Mouse (Mus musculus) kidney, adult 18-20 months (tissue): ENCODE data around the gene Dst.

Experiments used
- DNase-seq: peaks from one replicate; pipeline ENCODE4 v3.0.0; 2021

Dst gene

DNA sequence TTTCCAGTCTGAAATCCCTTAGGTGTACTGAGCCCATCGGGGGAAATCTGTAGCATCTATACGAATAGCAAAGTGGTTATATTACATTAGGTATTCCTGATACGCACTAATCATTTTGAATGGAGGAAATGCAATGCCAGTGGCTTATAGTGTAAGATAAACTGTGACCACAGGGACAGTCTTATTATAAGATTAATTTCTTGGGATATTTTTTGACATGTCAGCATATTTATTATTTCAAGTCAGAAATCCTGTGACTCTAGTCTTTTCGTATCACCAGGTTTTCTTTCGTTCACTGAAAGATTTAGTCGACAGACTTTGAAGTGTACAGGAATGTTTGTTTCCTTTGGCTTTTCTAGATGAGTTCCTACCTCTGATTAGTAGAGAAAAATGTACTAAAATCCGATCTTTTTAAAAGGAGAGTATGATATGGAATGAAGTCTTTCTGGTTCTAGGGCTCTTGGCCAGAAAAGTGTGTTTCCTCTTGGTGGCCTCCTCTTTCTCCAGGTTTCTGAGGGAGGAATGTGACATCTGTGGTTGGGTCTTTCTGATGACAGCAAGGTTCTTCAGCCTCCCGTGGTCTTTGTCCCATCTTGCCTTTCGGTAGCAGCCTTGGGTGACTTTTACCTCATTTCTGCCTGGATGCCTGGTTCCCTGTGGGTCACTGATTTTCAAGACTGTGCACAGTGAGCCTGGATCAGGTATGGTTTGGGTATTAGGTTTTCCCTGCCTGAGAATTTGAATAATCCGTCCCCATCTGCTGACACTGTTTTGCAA lies 161.7 kb downstream of the Dst start:
- DNase-seq = no peak

DNA sequence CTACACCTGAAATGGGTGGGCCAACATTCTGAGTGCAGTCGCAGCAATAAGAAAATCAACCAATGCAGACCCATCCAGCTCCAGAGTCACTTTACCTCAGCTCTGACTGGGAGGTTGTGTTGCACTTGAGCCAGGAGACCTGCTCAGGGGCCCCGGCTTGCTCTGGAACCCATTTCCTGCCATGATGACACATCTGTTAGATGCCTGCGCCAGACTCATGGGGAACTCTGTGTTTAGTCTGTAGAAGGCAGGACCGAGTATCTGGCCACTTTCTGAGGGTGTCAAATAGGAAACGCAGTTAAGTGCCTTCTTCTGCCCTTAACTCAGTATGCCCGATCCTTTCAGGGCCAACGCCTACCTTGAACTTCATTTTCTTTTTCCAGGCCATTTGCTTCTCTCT lies 162.4 kb downstream of the Dst start:
- no peak for DNase-seq

DNA sequence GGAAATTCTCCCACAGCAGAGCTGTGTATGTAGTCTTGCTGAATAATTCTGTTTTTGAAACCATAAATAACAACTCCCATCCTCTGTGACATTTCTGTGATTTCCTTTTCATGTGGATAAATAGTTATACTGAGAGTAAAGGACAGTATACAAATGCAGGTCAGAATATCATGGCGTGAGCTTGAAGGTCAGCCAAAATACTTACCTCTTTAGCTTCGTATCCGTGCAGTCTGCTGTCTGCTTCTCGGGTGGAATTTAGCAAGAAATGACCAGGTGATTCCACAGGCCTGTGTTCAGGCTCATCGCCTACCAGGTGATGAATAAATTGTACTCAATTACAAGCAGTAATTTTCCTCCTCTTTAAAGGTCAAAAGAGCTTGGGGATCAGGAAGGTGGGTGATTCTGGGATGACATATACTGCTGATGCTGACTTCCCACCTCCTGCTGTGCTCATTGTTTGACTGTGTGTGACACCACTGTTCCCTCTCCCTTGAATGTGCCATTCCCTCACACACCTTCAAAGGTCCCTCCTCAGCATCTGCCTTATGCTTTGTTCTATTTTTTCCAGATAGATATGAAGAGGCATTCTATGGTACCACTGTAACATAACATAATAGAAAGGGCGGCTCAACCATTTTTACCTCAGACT lies 163.1 kb downstream of the Dst start:
- no peak for DNase-seq

DNA sequence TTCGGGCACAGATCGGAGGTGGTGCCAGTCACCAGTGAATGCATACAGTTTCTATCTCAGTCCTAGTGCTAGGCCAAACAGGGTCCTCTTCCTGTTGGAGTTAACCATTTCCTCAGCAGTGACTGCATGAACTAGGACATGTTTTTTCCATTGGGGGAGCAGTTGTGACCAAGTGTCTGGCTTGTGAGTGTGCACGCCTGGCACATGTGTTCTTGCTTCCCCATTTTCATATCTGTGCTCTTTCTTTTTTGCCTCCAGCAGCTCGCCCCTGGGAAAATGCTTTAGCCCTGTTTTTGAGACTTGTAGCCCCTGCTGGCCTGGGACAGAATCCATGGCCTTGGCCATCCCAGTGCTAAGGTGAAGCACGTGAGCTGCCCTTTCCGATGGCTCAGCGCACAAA lies 164.2 kb downstream of the Dst start:
- DNase-seq = no peak

DNA sequence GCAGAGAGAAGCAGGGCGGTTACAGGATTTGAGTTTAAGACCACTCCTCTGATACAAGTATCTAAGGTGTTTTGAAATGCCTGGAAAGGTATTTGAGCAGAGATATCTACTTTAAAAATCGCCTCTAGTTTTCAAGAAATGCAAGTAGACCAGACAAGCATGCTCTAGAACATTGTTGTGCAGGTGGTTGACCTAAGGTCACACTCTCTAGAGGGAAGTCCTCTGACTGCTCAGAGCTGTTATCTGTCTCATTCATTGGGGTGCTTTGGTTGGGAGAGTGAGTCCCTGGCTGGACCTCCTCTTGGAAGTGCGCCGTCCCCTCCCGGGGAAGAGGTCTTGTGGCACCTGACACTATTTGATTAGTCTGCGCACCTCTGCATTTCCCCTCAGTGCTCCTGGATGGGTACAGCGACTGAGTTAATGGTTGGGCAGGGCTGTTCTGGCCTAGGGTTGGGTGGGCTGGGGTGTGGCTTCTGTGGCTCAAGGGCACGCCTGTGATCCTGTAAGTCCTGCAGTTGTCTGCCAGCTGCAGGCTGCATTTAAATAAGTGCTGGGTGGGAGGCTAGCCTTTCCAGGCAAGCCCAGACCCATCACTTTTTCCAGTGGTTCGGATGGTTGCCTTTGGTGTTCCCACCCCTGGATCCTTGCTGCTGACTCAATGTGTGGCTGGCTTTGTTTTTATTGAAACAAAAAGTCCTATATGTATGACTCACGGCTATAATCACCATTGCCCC lies 165.6 kb downstream of the Dst start:
- no peak for DNase-seq

DNA sequence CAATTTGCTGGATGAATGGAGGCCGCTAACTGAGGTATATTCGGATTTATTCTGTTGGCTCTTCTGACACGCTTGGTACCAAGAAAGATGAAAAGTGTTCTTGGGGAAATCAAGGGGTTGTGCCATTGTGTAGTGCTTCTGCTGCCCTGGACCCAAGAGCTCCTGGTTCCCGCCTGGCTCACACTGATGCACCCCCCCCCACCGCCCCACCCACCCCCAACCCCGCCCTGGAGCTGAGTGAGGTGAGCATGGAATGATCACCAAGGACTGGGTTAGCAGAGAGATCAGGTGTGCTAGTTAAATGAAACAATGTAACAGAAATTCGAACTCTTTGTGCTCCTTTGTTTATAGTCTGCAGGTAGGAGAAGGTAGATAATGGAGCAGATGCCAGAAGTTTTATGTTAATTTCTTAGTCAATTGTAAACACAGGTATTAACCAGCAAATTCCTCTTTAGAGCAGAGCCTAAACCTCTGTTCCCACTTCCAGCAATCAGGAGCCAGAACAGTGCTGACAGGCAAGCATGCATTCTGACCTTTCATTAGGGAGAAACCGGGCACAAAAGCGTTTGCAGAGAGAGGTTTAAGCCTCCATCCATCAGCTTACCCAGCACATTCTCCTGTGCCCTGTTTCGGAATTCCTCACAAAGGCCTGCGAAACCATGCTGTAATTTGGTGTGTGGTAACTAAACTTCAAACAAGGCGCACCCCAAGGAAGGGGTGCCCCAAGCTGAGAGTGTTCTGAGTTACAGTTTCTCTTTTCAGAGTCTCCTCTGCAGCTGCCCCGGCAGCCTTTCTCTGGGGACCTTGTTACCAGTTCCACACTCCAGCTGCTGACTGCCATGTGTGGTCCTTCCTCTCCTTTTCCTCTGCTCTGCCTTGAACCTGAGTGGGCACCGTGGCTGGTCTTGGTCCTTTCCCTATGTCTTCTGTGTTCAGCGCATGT lies 166.5 kb downstream of the Dst start:
- no peak for DNase-seq

DNA sequence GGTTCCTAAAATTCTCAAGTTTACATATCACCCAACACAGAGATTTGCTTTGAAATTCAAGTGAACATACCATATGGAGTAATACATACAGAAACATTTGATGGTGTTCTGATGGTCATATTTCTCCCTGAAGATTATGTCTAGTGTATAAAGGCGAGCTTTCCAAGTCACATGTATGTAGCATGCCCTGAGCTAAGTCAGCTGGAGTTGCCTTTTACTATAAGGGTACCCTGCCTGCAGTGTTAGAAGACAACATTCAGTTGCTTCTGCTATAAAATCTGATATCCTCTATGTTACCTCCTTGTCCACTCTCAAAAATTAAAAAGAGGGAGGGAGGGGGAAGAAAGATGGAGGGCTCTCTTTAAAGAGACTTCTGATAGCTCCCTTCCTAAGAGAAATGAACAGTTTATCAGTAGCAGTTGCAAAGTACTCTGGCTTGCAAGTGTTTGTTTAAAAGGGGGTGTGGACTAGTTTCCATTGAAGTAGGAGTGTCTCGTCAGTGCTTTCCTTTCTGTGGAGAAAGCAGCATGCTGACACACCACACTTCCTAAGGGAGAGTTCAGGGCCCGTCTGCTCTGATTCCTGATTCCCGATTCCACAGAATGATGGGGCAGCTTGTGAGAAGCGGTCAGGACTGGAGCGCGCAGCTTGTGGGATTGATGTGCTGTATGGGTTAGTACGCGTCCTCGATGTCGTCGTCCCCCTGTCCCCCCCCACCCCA lies 168.8 kb downstream of the Dst start:
- DNase-seq = no peak

DNA sequence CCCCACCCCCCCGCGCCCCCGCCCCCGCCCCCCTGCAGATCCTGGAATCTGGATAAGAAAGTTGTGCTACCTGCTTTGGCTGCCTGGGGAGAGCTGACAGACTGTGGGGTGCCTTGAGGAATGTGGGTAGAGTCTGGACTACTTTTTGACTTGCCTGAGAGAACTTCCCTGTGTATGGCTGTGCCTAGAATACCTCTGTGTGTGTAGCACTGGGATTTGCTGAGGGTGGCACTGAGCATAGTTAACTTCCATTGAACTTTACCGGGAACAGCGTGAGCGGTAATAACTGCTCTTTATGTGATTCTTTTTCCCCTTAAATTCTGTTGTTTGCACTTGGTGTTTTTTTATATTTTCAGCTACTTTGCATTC lies 169.4 kb downstream of the Dst start:
- no peak for DNase-seq

DNA sequence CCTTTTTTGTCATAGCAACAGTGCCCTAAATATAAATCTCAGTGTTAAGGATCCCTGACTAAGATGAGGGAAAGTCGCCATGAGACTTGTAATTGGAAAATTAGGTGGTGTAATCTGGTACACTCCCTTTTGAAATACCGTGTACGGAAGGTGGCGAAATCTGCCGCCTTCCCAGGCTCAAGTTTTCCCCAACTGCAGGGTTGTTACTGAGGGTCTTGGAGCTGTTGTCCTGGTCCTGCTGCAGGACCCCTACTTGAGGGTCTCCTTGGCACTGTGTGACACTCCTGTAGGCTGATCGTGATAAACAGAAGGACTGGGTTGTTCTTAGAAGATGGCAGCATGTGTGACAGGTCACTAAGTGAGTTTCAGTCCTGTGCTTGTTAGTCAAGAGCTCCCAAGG lies 169.9 kb downstream of the Dst start:
- no peak for DNase-seq

DNA sequence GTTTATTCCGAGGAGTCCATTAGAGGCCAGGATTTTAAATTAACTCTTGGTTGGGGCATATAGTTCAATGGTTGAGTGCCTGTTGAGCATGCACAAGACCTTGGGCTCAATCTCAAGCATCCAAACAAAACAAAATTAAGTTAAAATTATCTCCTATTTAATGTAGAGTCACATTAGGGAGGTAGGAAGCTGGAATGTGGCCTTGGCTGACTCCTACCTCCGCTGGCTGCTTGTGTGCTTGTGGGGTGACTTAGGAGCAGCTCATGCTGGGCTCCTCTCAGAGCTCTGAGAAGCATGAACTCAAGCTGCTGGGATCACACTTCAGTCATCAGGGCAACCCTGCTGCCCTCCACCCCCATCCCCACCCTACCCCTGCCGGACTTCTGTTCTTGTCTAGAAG lies 181.0 kb downstream of the Dst start:
- DNase-seq = no peak

DNA sequence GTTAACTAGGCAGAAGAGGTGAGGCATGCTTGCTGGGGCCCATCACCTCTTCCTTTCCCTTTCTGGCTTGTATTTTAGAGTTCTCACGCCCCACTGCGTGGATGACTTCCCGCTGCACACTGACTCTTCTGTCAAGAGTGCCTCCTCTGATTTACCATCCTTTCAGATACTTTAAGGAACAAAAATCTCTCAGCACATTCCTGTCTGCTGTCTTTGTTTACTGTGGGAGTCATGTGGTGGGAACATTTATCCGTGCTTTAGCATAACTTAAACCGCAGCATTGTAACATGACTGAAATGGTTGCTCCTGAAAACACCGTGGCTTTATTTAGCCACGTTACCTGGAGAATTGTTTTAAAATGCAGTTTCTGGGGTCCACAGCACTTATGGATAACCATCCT lies 182.7 kb downstream of the Dst start:
- DNase-seq = no peak

DNA sequence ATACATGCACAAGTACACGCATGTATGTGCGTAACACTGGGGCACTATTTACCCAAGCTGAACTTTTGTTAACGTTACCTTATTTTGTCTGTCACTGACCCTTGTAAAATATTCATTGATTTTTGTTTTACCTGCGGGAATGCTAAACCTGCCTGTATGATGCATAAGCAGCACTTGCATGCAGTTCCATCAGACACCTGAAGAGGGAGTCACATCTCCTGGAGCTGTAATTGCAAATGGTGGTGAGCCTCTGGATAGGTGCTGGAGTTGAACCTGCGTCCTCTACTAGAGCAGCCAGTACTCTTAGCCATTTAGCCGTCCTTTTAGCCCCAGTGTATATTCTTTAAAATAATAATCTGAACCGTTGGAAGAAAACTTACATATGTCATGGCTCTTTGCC lies 185.6 kb downstream of the Dst start:
- DNase-seq = no peak

DNA sequence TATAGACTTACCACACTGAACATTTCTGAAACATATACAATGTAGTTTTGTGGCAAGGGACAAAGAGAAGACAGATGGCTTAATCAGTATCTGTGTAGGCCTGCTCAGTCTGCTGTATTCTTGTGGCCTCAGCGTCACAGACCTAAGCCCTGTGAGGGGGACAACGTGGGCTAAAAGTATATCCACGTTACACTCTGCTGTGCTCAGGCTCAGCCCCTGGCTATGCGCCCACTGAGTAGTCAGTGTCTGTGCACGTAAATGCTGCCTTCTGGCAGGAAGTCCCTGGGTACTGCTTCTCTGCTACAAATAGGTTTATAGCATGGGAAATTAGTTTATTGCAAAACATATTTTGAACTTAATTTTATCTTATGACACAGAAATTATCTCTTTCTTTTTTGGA lies 186.3 kb downstream of the Dst start:
- no peak for DNase-seq

DNA sequence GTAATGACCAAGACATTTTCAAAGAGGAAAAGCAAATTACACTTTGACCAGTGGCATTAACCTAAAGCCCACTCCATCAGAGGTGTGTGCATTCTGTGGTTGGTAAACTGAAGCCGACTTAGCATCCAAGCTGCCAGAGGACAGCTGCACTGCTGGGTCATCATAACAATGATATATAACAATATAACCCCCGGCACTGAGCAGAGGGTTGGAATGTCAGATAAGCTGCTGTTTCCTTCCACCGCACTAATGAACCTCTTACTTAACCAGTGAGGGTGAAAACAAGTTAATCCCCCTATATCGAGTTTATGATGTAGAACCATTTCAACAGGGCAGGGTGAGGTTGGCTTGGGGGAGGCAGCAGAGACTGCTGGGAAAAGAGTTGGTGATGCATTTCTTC lies 187.1 kb downstream of the Dst start:
- DNase-seq = no peak

DNA sequence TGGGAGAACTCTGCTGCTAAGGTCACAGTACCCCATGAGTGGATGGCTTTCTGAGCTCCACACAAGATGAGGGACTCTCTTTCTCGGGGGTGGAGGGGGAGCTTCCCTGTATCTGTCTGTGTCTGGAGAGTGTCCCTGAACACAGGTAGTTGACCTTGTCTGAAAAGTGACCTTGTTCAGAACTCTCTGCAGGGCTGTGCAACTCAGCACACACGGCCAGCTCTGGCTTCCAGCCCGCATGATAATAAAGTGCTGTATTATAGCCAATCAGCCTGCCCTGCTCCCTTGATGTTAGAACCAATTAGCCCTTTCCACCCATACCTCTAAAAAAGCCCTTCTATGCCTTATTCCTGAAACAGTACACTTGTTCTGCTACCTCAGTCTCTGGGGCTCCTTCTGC lies 188.9 kb downstream of the Dst start:
- DNase-seq = no peak

DNA sequence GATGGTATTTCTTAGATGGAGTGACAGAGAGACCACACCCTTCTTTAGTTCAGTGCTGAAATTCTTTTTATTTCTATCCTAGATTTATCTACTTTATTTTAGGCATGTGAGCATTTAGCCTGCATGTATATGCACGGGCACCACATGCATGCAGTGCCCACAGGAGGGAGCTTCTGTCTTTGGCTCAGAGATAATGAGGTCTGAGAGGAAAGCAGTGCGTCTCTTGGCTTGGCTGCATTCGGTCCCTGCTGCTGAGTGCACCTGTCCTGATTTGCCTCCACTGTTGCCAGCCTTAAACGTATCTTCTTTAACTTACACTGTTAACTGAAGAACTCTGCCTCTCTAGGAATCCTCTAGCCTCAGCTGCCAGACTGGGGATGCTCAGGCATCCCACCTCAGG lies 189.6 kb downstream of the Dst start:
- no peak for DNase-seq

DNA sequence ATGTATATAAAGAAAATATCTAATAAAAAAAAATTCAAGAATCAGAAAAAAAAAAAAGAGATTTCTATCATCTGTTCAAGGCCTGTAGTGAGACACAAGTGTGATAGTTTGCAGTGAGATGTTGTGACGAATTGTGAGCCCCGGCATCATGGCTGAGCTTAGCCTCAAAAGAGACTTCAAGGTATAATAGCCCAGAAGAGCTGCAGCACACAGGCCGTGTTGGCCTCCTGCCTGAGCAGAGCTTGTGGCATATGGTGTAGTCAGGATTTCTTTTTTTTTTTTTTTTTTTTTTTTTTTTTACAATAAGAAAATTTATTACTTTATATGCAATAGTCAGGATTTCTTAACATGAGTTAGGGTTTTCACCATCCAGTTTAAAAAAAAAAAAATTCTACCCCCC lies 191.4 kb downstream of the Dst start:
- DNase-seq = no peak

DNA sequence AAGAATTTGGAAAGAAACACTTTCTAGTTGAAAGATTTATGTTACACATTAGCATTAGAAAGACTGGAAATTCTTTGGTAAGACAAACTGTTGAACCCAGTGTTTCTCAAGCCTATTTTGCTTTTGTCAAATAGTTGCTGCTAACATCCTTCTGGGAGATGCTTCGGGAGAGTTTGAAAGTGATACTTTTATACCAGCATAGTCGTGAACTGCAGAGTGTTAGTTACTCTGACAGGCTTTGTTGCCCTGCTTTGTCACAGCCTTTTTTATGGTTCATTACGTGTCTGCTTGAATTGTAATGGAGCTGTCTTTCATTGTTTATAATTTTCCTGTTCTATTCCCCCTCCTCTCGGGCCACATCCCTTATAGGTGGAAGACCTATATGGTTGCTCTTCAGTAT lies 192.4 kb downstream of the Dst start:
- DNase-seq = no peak

DNA sequence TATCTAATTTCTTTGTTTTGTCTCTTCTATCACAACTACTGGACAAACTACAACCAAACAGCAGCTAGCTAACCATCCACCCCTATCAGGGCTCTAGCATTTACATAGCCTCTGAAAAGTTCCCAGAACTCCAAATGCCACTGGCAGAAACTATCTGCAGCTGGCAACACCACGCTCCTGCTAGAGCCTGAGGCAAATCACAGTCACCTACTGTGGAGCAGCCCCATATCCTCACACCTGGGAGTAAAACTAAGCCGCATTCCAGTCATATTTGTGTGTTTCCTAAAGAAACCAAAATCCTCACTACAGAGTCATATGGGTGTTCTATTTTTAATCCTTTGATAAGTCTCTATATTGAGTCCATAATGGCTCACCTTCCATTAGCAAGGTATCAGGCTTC lies 194.6 kb downstream of the Dst start:
- no peak for DNase-seq

DNA sequence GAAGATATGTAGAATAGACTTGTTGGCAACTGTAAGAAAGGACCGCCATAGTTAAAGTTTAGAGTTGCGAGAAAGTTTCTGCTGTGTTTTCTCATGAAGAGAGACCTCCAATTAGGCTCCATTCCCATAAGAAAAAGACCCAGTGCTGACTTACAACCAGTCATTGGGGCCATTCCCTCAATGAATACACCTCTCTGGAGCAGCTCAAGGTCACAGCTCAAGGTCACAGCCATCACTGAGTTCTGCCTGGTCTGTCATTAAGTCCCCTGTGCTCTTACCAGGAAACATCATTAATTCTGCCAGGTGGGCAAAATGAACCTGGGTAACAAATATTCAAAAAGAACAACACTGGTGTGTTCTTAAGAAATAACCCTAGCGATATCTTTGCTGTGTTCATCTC lies 195.2 kb downstream of the Dst start:
- DNase-seq = no peak

DNA sequence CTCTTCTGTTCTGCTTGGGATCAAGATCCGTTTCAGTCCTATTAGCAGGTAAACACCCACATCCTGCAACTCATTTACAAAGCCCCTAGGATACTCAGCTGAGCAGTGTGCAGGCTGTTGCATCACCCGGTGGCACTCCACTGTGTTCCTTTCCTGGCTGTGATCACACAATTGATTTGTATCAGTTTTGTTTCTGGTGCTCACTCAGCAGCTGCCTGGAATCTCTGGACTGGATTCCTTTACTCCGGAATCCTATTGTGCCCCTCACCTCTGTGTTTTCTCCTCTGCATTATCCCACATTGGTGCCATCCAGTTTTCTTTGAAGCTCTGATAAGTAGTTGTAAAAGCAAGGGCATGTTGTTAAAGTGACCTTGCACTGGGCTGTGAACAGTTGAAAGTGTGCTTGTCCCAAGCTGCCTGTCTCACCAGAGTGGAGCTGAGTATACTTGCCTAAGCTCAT lies 195.7 kb downstream of the Dst start:
- no peak for DNase-seq

DNA sequence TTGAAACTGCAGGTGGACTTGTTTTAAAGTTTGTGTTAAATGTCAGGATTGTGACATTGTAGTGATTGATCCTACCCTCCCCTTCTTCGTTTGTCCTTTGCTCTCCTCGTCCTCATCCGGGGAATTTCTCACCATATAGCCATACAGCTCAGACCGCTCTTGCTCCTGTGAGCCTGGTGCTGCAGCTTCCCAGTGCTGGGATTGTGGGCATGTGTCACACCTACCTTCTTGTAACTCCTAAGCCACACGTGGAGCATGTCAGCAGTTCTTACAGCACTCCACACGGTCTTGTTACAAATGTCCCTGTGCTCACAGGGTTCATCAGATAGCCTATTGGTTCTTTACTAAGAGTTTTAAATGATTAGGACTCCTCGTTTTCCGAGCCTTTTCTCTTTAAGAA lies 196.8 kb downstream of the Dst start:
- no peak for DNase-seq
